Mouse (Mus musculus) duodenum, adult 2 months (tissue): ENCODE data around the gene Ube2l6. TPM values are rescaled to one million over a fixed set of nuclear protein-coding genes. Genes with fewer than 3 reads are reported as not detected.

Experiments
- polyA plus RNA-seq: library from polyadenylated mRNA; depleted of rRNA; stranded (reverse); fragments of >200 nt; gene quantifications from 2 replicates; pipeline ENCODE4 v1.2.3, GENCODE M21; 2012; ENCODE audit warnings: low replicate concordance; rRNA removed

The Ube2l6 gene
- 29.3 and 114 TPM in 2 replicates for polyA plus RNA-seq

GRCm38 (mm10) chr2:84798493-84798921, at the start of gene Ube2l6:
Gene Ube2l6, plus strand, starts transcription at chr2:84798828.

GRCm38 (mm10) chr2:84775241-84775640, 23.4 kb upstream of the Ube2l6 start, which contains the start of gene Serping1:
Gene Serping1, minus strand, starts transcription at chr2:84775444.

GRCm38 (mm10) chr2:84822552-84822951, 23.9 kb downstream of the Ube2l6 start, which contains the start of gene Smtnl1:
Gene Smtnl1, minus strand, starts transcription at chr2:84822652.

GRCm38 (mm10) chr2:84826488-84827282, 28.1 kb downstream of the Ube2l6 start, which contains the start of gene Timm10:
Gene Timm10, plus strand, starts transcription at chr2:84826997.

GRCm38 (mm10) chr2:84838593-84838949, 39.9 kb downstream of the Ube2l6 start, which contains the start of gene Slc43a1:
Gene Slc43a1, plus strand, starts transcription at chr2:84838850.

Other genes starting within 250 kb of the Ube2l6 start
- gene Ctnnd1, start 148.1 kb upstream of the Ube2l6 start, polyA plus RNA-seq, result 27.3 and 34.7 TPM in 2 replicates
- not detected in 2 replicates for gene Btbd18, start 139.7 kb upstream of the Ube2l6 start, polyA plus RNA-seq
- gene Selenoh, start 128.1 kb upstream of the Ube2l6 start, polyA plus RNA-seq, result 40.6 and 43.2 TPM in 2 replicates
- gene Gm28635, start 120.8 kb upstream of the Ube2l6 start, polyA plus RNA-seq, result not detected in 2 replicates
- gene Med19, start 120.4 kb upstream of the Ube2l6 start, polyA plus RNA-seq, result 3.8 and 7.3 TPM in 2 replicates
- gene Tmx2, start 119.7 kb upstream of the Ube2l6 start, polyA plus RNA-seq, result 18.5 and 60.4 TPM in 2 replicates
- 31.5 and 33.1 TPM in 2 replicates for gene Zdhhc5, start 83.6 kb upstream of the Ube2l6 start, polyA plus RNA-seq
- gene Clp1, start 71.5 kb upstream of the Ube2l6 start, polyA plus RNA-seq, result 4.8 and 8.4 TPM in 2 replicates
- gene Ypel4, start 64.8 kb upstream of the Ube2l6 start, polyA plus RNA-seq, result 1.3 and 2.3 TPM in 2 replicates
- gene Gm19426, start 55.2 kb upstream of the Ube2l6 start, polyA plus RNA-seq, result not detected in 2 replicates
- gene Serping1, start 23.4 kb upstream of the Ube2l6 start, polyA plus RNA-seq, result 91.3 and 98.4 TPM in 2 replicates
- gene Smtnl1, start 23.8 kb downstream of the Ube2l6 start, polyA plus RNA-seq, result not detected in 2 replicates
- 19.8 and 23.5 TPM in 2 replicates for gene Timm10, start 28.2 kb downstream of the Ube2l6 start, polyA plus RNA-seq
- gene Slc43a1, start 40.0 kb downstream of the Ube2l6 start, polyA plus RNA-seq, result 1.8 and 3.4 TPM in 2 replicates
- 4.3 and 17.8 TPM in 2 replicates for gene Rtn4rl2, start 87.9 kb downstream of the Ube2l6 start, polyA plus RNA-seq
- 16.4 and 16.8 TPM in 2 replicates for gene Slc43a3, start 137.8 kb downstream of the Ube2l6 start, polyA plus RNA-seq
- gene Prg2, start 181.6 kb downstream of the Ube2l6 start, polyA plus RNA-seq, result 1.2 and 1.7 TPM in 2 replicates
- gene Prg3, start 189.4 kb downstream of the Ube2l6 start, polyA plus RNA-seq, result not detected in 2 replicates
- gene Ssrp1, start 238.4 kb downstream of the Ube2l6 start, polyA plus RNA-seq, result 43.0 and 56.0 TPM in 2 replicates
- 0.11 and 0.15 TPM in 2 replicates for gene P2rx3, start 238.6 kb downstream of the Ube2l6 start, polyA plus RNA-seq
- 44.5 and 49.1 TPM in 2 replicates for gene Tnks1bp1, start 249.2 kb downstream of the Ube2l6 start, polyA plus RNA-seq